Mouse (Mus musculus) CH12.LX (cell line): ENCODE data around the gene Zbtb20.

ENCODE experiments used
- CTCF ChIP-seq, 2 experiments: IDR thresholded peaks in 1 of 2; conservative IDR thresholded peaks in 1 of 2; 2 replicates each; pipeline ENCODE4 v1.5.1; 2011 to 2012; ENCODE audit warnings: low read depth in 2 of 2, low read length in 2 of 2, improper control_type of control experiment in 1 of 2, inconsistent platforms in 1 of 2, mild to moderate bottlenecking in 1 of 2, moderate library complexity in 1 of 2
- GABPA ChIP-seq: IDR thresholded peaks from 2 replicates; pipeline ENCODE4 v1.6.1; 2012; ENCODE audit warnings: low read depth, low read length, improper control_type of control experiment, inconsistent platforms; ENCODE audit not compliant: insufficient replicate concordance
- JUND ChIP-seq: conservative IDR thresholded peaks from 2 replicates; pipeline ENCODE4 v1.6.1; 2011; ENCODE audit warnings: low read depth, low read length, improper control_type of control experiment
- POLR2A ChIP-seq: IDR thresholded peaks from 2 replicates; pipeline ENCODE4 v1.6.1; 2011; ENCODE audit warnings: low read depth, mild to moderate bottlenecking, improper control_type of control experiment, low read length
- ZKSCAN1 ChIP-seq: IDR thresholded peaks from 2 replicates; pipeline ENCODE4 v1.6.1; 2012; ENCODE audit warnings: low read depth, inconsistent platforms, low read length, improper control_type of control experiment, borderline replicate concordance

DNA sequence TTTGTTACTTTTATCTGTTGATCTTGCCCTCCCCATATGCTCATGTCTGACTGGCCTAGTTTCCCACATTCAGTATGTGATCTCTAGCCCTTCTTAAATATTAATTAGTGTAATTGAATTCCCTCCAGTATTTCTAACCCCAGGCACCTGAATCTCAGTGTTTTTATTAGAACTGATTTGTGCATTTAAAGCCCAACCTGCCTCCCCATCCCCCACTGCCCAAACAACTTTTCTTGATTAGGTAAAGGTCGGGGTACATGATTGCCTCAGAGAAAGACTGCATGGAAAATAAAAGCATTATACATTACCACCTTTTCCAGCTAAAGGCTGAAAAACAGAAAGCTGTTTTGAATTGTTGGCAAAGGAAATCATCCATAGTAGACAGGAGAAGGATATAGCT is 383.8 kb downstream of the Zbtb20 start:
- no peak for TF ChIP-seq GABPA
- no peak for TF ChIP-seq ZKSCAN1
- no peak for TF ChIP-seq CTCF (conservative IDR thresholded peaks at IDR 0.05 in 1 of 2, IDR thresholded peaks at IDR 0.05 in 1 of 2; ENCODE audit: low read depth in 2 of 2, low read length in 2 of 2)
- no peak for TF ChIP-seq JUND
- no peak for TF ChIP-seq POLR2A
